Mouse (Mus musculus) embryonic fibroblast, embryonic 13.5 days (primary cell): ENCODE results near the gene Neu1.

ENCODE experiments used
- CTCF ChIP-seq: IDR thresholded peaks from 2 replicates; pipeline ENCODE4 v1.5.1; 2011; ENCODE audit warnings: mild to moderate bottlenecking, control low read depth, low read length, moderate library complexity, borderline replicate concordance; ENCODE audit not compliant: insufficient read depth
- POLR2A ChIP-seq: IDR thresholded peaks from 2 replicates; pipeline ENCODE4 v1.6.1; 2011; ENCODE audit warnings: low read depth, mild to moderate bottlenecking, control low read depth, low read length, moderate library complexity

- no peak for TF ChIP-seq POLR2A
- TF ChIP-seq CTCF, result no peak
These were observed 20.1 kb upstream of the Neu1 start for GRCm38 (mm10) chr17:34910982-34911381.
